Mouse (Mus musculus): ENCODE measurements around the gene Hdac5. TPM values are rescaled to one million over a fixed set of nuclear protein-coding genes. Genes with fewer than 3 reads are reported as not detected.
A peak's percentile ranks its signal among the peaks of the same experiment; 100 is the strongest.

The Hdac5 gene
- 54.3 and 62.8 TPM in 2 replicates for polyA plus RNA-seq (2015; fragmentation: Nextera tagmentation; extraction: Ambion mirVana)

DNA sequence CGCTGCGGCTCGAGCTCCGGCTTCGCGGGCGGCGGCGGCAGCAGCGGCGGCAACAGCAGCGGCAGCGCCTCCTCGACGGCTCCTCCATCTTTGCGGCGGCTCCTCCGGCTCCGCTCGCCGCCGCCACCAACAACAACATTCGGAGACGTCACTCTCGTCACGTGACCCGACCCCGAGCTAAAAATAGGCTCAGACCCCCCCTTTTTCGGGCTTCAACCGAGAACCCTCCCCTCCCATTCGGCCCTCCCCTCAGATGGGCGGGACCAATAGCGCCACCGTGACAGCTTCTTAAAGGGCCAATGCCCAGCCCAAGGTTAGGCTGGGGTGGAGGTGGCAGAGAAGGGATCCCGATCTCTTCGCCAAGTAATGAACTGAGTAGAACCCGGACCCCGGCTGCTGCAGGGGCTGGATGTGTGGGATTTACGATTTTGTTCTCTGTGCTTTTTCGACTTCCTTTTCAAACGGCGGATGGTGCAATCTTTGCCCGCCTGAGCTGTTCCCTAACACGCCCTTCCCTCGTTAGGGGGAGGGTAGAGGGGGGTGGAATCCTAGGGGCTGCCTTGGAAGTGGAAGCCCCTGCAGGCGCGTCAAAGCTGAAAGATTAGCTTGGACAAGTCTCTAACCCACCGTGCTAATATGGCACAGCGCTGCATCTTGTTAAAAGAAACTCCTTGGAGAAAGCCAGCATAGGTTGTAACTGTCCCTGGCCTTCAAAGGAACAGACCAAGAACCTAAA is at the start of gene Hdac5:
Gene Hdac5 (minus strand): TSS at position 161 of the 736 bp plus-strand sequence.
- Histone ChIP-seq H3K4me3 (replicated peaks) (peak within 1 kb of the TSS; percentile 86), H3K36me3 (no peaks in the 10 kb centered on the region), H3K9me3 (no peaks in the 10 kb centered on the region), H3K27me3 (replicated peaks) (no peaks in the 10 kb centered on the region), H3K9ac (peak within 1 kb of the TSS; percentile 83), H3K4me2 (replicated peaks) (peak within 1 kb of the TSS; percentile 90), H3K4me1 (replicated peaks) (peaks cover 44% of the 10 kb centered on the region), H3K27ac (peak within 1 kb of the TSS; percentile 84)
- under 1% methylated on average over 49 of the region's 49 CpGs for WGBS
- ATAC-seq = peak; percentile 93

DNA sequence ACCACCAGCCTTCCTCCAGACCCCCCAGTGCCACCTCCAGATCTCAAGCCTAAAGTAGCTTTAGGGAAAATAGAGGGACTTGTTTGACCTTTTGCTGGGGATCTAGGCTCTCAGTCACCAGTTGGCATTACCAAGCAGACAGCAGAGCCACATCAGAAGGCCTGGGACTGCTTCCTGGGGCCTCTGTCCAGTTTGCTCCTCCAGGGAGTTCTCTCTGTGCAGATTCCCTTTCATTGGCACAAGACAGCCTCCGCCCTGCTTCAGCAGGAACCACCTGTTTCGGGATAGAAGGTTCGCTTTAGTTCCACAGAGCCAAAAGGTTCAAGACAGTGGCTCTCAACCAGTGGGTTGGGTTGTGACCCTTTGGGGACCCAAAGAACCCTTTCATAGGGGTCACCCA is 49.6 kb upstream of the Hdac5 start:
- WGBS = 93% methylated on average over 3 of the region's 3 CpGs
- no peak overlapping the region for H3K4me2 ChIP-seq (replicated peaks)
- no peaks in the 10 kb centered on the region for H3K27me3 ChIP-seq (replicated peaks)
- no peak overlapping the region for H3K4me3 ChIP-seq (replicated peaks)
- H3K9ac ChIP-seq = no peak overlapping the region
- H3K36me3 ChIP-seq = no peaks in the 10 kb centered on the region
- no peaks in the 10 kb centered on the region for H3K9me3 ChIP-seq
- no peak for ATAC-seq
- no peak overlapping the region for H3K27ac ChIP-seq
- 0 out of 2 replicates have a peak, but pooled peaks cover 2% of the 10 kb centered on the region for H3K4me1 ChIP-seq (replicated peaks)

DNA sequence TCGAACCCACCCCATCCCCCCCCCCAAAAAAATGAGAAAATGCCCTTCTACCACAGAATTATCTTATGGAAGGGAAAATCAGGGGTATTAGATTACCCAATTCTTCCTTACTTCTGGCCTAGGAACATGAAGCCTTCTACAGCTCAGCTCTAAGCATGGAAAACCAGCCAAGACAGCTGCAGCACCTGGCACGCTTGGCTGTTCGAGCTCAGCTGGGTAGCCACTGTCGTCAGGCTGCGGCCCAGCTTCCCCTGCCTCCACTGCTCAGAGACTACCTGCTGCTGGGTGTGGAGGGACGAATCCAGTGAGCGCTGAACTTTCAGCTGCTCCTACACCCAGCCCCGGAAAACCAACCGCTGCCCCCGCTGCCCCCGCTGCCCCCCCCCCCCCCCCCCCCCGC is 47.8 kb upstream of the Hdac5 start:
- H3K9ac ChIP-seq = no peak overlapping the region
- no peaks in the 10 kb centered on the region for H3K36me3 ChIP-seq
- no peak overlapping the region for H3K27ac ChIP-seq
- WGBS = 78% methylated on average over 9 of the region's 12 CpGs
- no peaks in the 10 kb centered on the region for H3K9me3 ChIP-seq
- H3K4me2 ChIP-seq (replicated peaks) = no peak overlapping the region
- H3K4me3 ChIP-seq (replicated peaks) = no peak overlapping the region
- H3K4me1 ChIP-seq (replicated peaks) = 0 out of 2 replicates have a peak, but pooled peaks cover 2% of the 10 kb centered on the region
- H3K27me3 ChIP-seq (replicated peaks) = no peaks in the 10 kb centered on the region
- ATAC-seq = no peak

DNA sequence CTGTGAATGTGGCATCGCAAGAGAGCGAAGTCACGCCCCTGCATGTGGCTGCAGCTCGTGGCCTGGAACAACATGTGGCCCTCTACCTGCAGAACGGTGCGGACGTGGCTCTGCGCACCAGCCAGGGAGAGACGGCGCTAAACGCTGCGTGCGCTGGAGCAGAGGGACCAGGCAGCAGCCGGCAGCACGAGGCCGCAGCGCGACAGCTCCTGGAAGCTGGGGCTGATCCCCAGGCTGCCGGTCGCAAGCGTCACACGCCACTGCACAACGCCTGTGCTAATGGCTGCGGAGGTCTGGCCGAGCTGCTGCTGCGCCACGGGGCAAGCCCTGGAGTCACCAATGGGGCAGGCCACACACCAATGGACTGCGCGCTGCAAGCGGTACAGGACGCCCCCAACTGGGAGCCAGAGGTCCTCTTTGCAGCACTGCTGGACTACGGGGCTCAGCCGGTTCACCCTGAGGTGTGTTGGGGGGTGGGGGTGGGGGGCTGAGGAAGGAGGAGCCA is 46.5 kb upstream of the Hdac5 start:
- no peaks in the 10 kb centered on the region for H3K36me3 ChIP-seq
- ATAC-seq = peak; percentile 83
- peak overlapping the region; percentile 31 for H3K4me3 ChIP-seq (replicated peaks)
- 0 out of 2 replicates have a peak, but pooled peaks cover 2% of the 10 kb centered on the region for H3K4me1 ChIP-seq (replicated peaks)
- peak overlapping the region; percentile 55 for H3K9ac ChIP-seq
- H3K27ac ChIP-seq = no peak overlapping the region
- no peaks in the 10 kb centered on the region for H3K27me3 ChIP-seq (replicated peaks)
- no peaks in the 10 kb centered on the region for H3K9me3 ChIP-seq
- WGBS = 1% methylated on average over 33 of the region's 33 CpGs
- peak overlapping the region; percentile 78 for H3K4me2 ChIP-seq (replicated peaks)

DNA sequence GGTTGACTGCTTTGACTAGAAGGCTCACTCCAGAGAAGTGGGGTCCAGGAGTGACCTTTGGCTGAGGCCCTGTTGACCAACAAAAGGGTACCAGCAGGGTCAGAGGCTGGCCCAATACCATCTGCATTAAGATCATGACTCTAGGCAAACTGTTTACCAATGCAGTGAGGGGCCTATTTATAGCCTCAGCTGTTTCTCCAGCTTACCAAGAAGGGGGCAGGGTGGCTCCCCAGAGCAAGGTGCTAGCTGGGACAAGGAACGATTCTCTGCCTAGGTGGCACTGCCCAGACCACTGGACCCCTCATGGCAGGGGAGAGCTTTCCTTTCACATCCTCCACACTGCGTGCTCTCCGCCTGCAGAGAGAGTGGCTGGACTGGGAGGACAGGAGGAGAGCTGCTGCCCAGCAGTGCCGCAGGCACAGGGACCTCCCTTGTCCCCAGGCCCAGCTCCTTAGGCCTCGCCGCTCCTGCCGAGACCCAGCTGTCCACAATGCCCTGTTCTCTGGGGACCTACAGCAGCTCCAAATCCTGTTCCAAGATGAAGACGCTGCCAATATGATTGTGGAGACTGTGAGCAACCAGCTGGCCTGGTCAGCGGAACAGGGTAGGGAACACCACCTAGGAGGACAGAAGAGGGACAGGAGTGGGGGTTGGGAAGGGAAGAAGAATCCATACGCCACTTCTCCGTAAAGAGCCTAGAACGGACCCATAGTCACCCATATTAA is 38.7 kb upstream of the Hdac5 start, which contains the start of gene Asb16:
Gene Asb16 (plus strand): TSS at position 224 of the 725 bp plus-strand sequence.
- WGBS = 84% methylated on average over 12 of the region's 12 CpGs
- H3K4me2 ChIP-seq (replicated peaks) = no peak within 1 kb of the TSS
- no peak for ATAC-seq
- H3K9ac ChIP-seq = no peak within 1 kb of the TSS; the same call in 1 of the 2 replicates
- no peaks in the 10 kb centered on the region for H3K36me3 ChIP-seq
- peaks cover 3% of the 10 kb centered on the region; the same call in 1 of the 2 replicates for H3K4me1 ChIP-seq (replicated peaks)
- H3K9me3 ChIP-seq = no peaks in the 10 kb centered on the region
- H3K27me3 ChIP-seq (replicated peaks) = no peaks in the 10 kb centered on the region
- H3K4me3 ChIP-seq (replicated peaks) = no peak within 1 kb of the TSS
- H3K27ac ChIP-seq = no peak within 1 kb of the TSS

DNA sequence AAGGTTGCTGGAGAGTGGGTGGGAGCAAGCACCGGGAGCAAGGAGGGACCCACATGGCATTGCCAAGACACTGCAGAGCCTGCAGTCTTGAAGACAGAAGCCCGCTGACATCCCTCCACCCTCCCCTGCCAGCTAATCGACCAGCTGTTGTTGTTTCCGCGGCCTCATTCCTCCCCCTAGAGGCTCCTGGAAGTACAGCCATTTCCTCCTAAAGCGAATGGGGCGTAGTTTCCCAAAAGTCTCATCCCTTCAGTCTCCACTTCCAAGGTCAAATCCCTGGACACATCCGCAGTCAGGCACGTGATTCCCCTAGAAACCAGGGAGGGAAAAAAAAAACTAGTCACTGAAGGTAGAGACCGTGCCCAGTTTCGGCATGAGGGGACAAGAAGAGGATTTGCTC is 37.5 kb upstream of the Hdac5 start:
- H3K9me3 ChIP-seq = no peaks in the 10 kb centered on the region
- H3K4me3 ChIP-seq (replicated peaks) = no peak overlapping the region
- no peak overlapping the region for H3K4me2 ChIP-seq (replicated peaks)
- H3K36me3 ChIP-seq = no peaks in the 10 kb centered on the region
- peak; percentile 81 for ATAC-seq
- H3K27ac ChIP-seq = no peak overlapping the region
- 6% methylated on average over 11 of the region's 11 CpGs for WGBS
- H3K9ac ChIP-seq = no peak overlapping the region; the same call in 1 of the 2 replicates
- no peaks in the 10 kb centered on the region for H3K27me3 ChIP-seq (replicated peaks)
- peaks cover 3% of the 10 kb centered on the region; the same call in 1 of the 2 replicates for H3K4me1 ChIP-seq (replicated peaks)

DNA sequence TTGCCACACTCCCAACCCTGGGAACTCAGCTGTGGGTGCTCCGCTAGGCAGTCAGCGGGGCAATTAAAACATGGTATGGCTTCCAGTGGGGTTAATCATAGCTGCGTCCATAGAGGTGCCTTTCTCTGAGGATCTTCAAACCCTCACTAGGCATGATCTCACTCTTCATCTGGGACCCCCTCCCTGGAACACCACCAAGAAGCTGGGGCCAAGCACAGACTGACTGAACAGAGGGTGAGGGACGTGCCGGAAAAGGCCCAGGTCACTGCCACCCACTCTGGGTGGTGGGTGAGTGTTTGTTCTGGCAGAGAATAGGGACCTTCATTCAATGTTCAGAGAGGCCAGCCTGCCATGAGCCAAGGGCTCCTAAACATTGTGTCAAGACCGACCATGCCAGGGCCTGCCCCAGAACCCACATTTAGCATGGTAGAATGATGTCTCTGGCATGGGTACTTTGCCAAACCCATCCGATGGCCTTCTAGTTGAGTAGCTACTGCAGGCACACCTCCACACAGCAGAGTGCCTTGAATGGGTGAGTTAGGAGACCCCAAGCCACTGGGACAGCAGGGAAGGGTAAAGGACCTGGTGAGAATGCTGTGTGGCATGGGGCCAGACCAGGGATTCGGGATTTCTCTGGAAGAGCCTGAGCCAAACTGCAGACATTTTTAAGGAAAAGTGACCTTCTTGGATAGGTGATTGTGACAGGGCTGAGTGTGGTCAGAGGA is 36.8 kb upstream of the Hdac5 start:
- peaks cover 3% of the 10 kb centered on the region; the same call in 1 of the 2 replicates for H3K4me1 ChIP-seq (replicated peaks)
- no peak overlapping the region for H3K27ac ChIP-seq
- H3K36me3 ChIP-seq = no peaks in the 10 kb centered on the region
- no peak; the same call in 1 of the 2 replicates for ATAC-seq
- no peaks in the 10 kb centered on the region for H3K9me3 ChIP-seq
- no peak overlapping the region for H3K4me2 ChIP-seq (replicated peaks)
- WGBS = 82% methylated on average over 8 of the region's 8 CpGs
- no peaks in the 10 kb centered on the region for H3K27me3 ChIP-seq (replicated peaks)
- no peak overlapping the region for H3K4me3 ChIP-seq (replicated peaks)
- H3K9ac ChIP-seq = no peak overlapping the region

DNA sequence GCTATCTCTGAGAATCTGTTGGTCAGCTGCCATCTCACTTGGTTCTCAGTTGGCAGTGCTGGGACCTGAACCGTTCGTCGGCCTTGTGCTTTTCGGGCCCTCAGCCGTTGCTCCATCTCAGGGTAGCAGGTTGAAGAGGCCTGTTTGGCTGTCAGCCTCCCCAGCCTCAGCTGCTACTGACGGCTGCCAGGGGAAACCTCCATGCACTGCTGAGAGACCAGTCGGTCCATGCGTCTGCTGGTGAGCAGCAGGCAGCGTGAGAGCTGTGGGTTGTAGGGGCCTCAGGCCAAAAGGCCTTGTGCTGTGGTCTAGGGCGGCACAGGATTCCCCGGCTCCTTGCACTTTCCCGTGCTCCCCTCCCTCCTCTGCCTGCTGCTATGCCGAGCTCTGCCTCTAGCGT is 35.9 kb upstream of the Hdac5 start:
- Histone ChIP-seq H3K4me2 (replicated peaks) (no peak overlapping the region), H3K9ac (no peak overlapping the region), H3K27me3 (replicated peaks) (no peaks in the 10 kb centered on the region), H3K27ac (no peak overlapping the region), H3K36me3 (no peaks in the 10 kb centered on the region), H3K4me3 (replicated peaks) (no peak overlapping the region), H3K9me3 (no peaks in the 10 kb centered on the region), H3K4me1 (replicated peaks) (peaks cover 3% of the 10 kb centered on the region; the same call in 1 of the 2 replicates)
- WGBS = 59% methylated on average over 14 of the region's 14 CpGs
- ATAC-seq = no peak

DNA sequence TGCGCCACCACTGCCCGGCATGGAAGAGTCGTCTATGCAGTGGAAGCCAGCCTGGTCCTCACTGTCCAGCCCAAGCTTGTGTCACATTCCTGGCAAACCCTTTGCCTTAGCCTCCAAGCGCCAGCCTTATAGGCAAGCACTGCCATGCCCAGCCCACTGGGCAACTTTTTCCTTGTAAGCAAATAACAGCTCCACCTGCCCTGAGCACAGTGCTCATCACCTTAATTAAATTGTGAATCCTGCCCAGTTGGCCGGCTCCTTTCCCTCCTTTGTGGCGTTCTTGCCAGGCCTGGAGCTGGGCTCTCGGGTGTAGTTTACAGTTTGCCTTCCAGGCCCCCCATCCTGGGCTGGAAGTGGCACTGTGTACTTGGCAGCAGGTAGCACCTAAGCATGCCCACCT is 33.2 kb upstream of the Hdac5 start:
- Histone ChIP-seq H3K27ac (no peak overlapping the region), H3K36me3 (0 out of 2 replicates have a peak, but pooled peaks cover 7% of the 10 kb centered on the region), H3K4me2 (replicated peaks) (no peak overlapping the region), H3K4me1 (replicated peaks) (peaks cover 3% of the 10 kb centered on the region; the same call in 1 of the 2 replicates), H3K9ac (no peak overlapping the region), H3K4me3 (replicated peaks) (no peak overlapping the region), H3K9me3 (no peaks in the 10 kb centered on the region), H3K27me3 (replicated peaks) (no peaks in the 10 kb centered on the region)
- 91% methylated on average over 7 of the region's 7 CpGs for WGBS
- no peak for ATAC-seq

DNA sequence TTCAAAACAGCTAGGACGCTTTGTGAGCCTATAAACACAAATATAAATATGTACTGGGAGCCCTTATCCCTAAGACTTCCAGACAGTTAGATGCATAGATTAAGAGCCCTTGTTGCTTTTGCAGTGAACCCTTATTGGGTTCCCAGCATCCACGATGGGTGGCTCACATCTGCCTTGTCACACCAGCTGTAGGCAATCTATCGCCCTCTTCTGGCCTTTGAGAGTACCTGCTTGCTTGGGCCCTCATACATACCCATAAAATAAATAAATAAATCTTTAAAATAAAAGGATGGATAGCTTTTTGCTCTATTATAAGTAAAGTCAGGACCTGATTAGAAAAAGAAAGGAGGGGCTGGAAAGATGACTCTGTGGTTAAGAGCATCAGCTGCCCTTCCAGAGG is 28.6 kb upstream of the Hdac5 start:
- ATAC-seq = no peak
- H3K9ac ChIP-seq = no peak overlapping the region
- H3K27ac ChIP-seq = no peak overlapping the region
- H3K4me1 ChIP-seq (replicated peaks) = no peaks in the 10 kb centered on the region
- no peak overlapping the region for H3K4me2 ChIP-seq (replicated peaks)
- peaks cover 20% of the 10 kb centered on the region; the same call in 1 of the 2 replicates for H3K36me3 ChIP-seq
- H3K4me3 ChIP-seq (replicated peaks) = no peak overlapping the region
- H3K27me3 ChIP-seq (replicated peaks) = no peaks in the 10 kb centered on the region
- WGBS = 89% methylated on average over 3 of the region's 3 CpGs
- H3K9me3 ChIP-seq = no peaks in the 10 kb centered on the region

DNA sequence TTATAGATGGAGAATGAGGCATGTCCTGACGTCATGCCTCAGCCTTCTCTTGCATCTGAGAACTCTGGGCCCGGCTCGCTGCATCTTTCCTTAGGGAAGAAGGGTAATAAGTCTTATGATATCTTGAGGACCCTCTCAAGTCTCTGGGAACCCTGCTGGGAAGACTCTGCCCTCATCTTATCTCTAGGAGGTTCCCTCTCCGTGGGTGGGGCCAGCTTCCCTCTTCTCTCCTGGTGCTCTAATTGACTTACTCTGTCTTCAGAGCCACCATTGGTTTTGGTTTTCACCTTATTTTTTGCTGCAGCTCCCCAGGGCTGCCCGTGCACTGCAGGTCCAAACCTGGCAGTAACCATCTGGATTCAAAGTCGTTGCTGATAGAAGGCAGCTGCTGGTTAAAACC is 28.1 kb upstream of the Hdac5 start:
- Histone ChIP-seq H3K4me3 (replicated peaks) (no peak overlapping the region), H3K9me3 (no peaks in the 10 kb centered on the region), H3K36me3 (peaks cover 20% of the 10 kb centered on the region; the same call in 1 of the 2 replicates), H3K4me2 (replicated peaks) (no peak overlapping the region), H3K27me3 (replicated peaks) (no peaks in the 10 kb centered on the region), H3K27ac (no peak overlapping the region), H3K4me1 (replicated peaks) (no peaks in the 10 kb centered on the region), H3K9ac (no peak overlapping the region)
- no peak for ATAC-seq
- 83% methylated on average over 6 of the region's 6 CpGs for WGBS

DNA sequence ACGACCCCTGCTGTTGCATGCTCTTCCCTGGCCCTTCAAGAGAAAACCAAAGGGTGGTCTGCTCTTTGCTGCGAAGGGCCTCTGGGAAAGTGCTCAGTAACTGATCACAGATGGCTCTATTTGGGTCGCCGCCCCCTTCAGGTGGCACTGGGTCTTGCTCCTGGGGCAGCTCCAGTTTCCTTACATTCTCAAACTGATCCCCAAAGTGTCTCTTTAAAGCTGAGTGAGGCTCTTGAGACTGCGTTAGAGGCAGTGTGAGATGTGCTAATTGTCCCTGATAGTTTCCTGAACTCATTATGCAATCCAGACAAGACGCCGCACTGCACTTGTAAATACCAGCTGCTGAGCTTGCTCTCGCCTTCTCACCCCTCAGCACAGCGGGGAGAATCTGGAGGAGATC is 27.5 kb upstream of the Hdac5 start:
- 51% methylated on average over 9 of the region's 9 CpGs for WGBS
- no peaks in the 10 kb centered on the region for H3K4me1 ChIP-seq (replicated peaks)
- no peak overlapping the region for H3K9ac ChIP-seq
- H3K4me2 ChIP-seq (replicated peaks) = no peak overlapping the region
- no peak overlapping the region for H3K27ac ChIP-seq
- no peaks in the 10 kb centered on the region for H3K27me3 ChIP-seq (replicated peaks)
- H3K36me3 ChIP-seq = peaks cover 20% of the 10 kb centered on the region; the same call in 1 of the 2 replicates
- H3K4me3 ChIP-seq (replicated peaks) = no peak overlapping the region
- ATAC-seq = no peak; the same call in 1 of the 2 replicates
- no peaks in the 10 kb centered on the region for H3K9me3 ChIP-seq

Data from intestine, embryonic 15.5 days (tissue).